Mouse (Mus musculus) lung, embryonic 15.5 days (tissue): ENCODE measurements around the gene Znhit6. TPM values are rescaled to one million over a fixed set of nuclear protein-coding genes. Genes with fewer than 3 reads are reported as not detected.

Source experiments
- ATAC-seq: fragments of 200-750 bp; cut with Nextera tagmentation; 2 replicates; pipeline ENCODE4 v1.8.0; 2017; ENCODE audit warnings: moderate number of reproducible peaks, borderline replicate concordance; ENCODE audit not compliant: low FRiP score, low TSS enrichment; ENCODE audit errors: extremely low read depth
- H3K27ac ChIP-seq: fragments of 300-500 bp; sonication (generic); 2 replicates; pipeline ENCODE4 v1.5.1; 2015; ENCODE audit warnings: moderate library complexity, mild to moderate bottlenecking, inconsistent platforms
- H3K27me3 ChIP-seq: fragments of 300-500 bp; sonication (generic); 2 replicates; pipeline ENCODE4 v1.6.1; 2015; ENCODE audit warnings: inconsistent platforms
- H3K36me3 ChIP-seq: fragments of 300-500 bp; sonication (generic); 2 replicates; pipeline ENCODE4 v1.6.1; 2015; ENCODE audit warnings: inconsistent platforms
- H3K4me1 ChIP-seq: fragments of 300-500 bp; sonication (generic); 2 replicates; pipeline ENCODE4 v1.6.1; 2015; ENCODE audit warnings: inconsistent platforms
- H3K4me2 ChIP-seq: fragments of 300-500 bp; sonication (generic); 2 replicates; pipeline ENCODE4 v1.6.1; 2015; ENCODE audit warnings: inconsistent platforms, mild to moderate bottlenecking, moderate library complexity
- H3K4me3 ChIP-seq: fragments of 300-500 bp; sonication (generic); 2 replicates; pipeline ENCODE4 v1.5.1; 2015; ENCODE audit warnings: mild to moderate bottlenecking, inconsistent platforms
- H3K9ac ChIP-seq: fragments of 300-500 bp; sonication (generic); 2 replicates; pipeline ENCODE4 v1.6.1; 2015; ENCODE audit warnings: inconsistent platforms
- H3K9me3 ChIP-seq: fragments of 300-500 bp; sonication (generic); 2 replicates; pipeline ENCODE4 v1.6.1; 2016; ENCODE audit warnings: inconsistent platforms
- WGBS: fragments of 180-500 bp; shearing (Covaris S2); methylation state at CpG from one replicate; pipeline ENCODE4 v1.1.7; 2015; 5-methylcytosine and 5-hydroxymethylcytosine counted together
- polyA plus RNA-seq: library from polyadenylated mRNA; unstranded; fragments of >200 nt; fragmentation: Nextera tagmentation; extraction: Ambion mirVana; gene quantifications from 2 replicates; pipeline ENCODE4 v1.2.1, GENCODE M21; 2015

Znhit6 gene
- polyA plus RNA-seq, 1 experiment from 2014 or later = 32.1 TPM

DNA sequence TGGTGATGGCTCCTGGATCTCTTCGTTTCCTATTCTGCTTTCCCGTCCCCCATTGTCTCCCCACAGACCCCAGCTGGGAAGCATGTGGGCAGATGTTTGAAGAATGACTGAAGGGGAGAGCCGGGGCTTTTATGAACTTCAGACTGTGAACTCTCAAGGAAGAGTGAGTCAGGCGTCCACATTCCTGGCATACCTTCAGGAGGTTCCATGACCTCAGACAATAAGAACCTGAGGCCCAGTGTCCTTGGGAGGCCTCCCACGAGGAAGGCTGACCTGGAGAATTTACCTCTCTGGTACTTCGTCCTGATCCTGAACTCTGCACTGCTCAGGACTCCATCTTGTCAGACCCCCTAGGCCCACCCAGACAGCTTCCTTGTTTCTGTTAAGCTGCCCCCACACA lies 56.9 kb downstream of the Znhit6 start:
- Histone ChIP-seq H3K9me3 (no peaks in the 10 kb centered on the region), H3K36me3 (no peaks in the 10 kb centered on the region), H3K9ac (no peak overlapping the region), H3K27ac (no peak overlapping the region), H3K4me1 (peaks cover 33% of the 10 kb centered on the region), H3K4me3 (no peak overlapping the region), H3K4me2 (no peak overlapping the region), H3K27me3 (no peaks in the 10 kb centered on the region)
- ATAC-seq = no peak
- 15% methylated on average over 6 of the region's 6 CpGs for WGBS

DNA sequence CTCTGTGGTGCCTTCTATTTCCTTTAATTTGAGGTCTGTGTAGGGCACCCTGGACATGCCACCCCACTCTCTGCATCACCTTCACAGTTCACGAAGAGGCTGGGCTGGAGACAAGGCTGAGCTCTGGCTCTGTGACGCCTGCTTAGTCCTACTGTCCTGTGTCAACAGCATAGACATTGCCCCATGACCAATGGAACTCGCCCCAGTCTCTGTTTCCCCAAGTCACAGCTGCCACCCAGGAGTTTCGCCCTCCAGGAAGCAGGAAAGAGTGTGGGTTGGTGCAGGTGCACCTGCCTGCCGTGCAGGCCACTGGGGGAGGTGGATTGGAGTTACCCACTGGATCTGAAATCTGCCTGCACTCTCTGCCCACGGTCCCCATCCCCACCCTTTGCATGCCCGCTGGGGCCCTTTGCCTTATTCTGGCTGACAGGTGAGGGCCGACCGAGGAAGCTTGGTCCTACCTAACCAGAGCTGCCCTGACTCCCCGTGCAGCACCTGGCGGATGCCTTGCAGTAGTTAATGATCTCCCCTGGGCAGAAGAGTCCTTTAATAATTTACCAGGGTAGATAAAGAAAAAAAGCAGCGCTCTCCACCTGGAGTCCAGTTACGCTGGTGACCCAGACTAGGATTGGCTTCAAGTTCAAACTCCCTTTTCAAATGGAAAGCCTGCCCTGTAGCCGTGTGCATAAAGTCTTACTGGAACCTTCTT lies 58.2 kb downstream of the Znhit6 start:
- Histone ChIP-seq H3K9ac (no peak overlapping the region), H3K4me3 (no peak overlapping the region), H3K27me3 (no peaks in the 10 kb centered on the region), H3K9me3 (no peaks in the 10 kb centered on the region), H3K4me1 (peaks cover 27% of the 10 kb centered on the region), H3K27ac (no peak overlapping the region), H3K36me3 (no peaks in the 10 kb centered on the region), H3K4me2 (no peak overlapping the region)
- ATAC-seq = no peak
- WGBS = 55% methylated on average over 14 of the region's 14 CpGs

DNA sequence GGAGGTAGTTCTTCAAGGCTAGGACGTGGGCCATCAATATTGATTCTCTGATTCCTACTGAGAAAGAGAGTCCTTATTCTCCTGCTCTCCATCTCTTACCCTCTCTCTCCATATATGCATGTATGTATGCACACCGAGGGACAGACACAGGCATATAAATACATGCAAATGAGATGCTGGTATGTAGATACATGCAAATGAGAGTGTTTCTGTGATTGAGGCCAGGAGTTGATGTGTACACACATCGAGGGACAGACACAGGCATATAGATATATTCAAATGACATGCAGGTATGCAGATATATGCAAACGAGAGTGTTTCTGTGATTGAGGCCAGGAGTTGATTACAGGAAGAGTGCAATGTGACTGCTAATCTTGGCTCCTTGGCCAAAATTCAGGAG lies 64.2 kb downstream of the Znhit6 start:
- no peak overlapping the region for H3K4me2 ChIP-seq
- H3K9ac ChIP-seq = no peak overlapping the region
- no peaks in the 10 kb centered on the region for H3K27me3 ChIP-seq
- H3K9me3 ChIP-seq = no peaks in the 10 kb centered on the region
- no peak overlapping the region for H3K4me3 ChIP-seq
- H3K27ac ChIP-seq = no peak overlapping the region
- H3K36me3 ChIP-seq = no peaks in the 10 kb centered on the region
- H3K4me1 ChIP-seq = 0 out of 2 replicates have a peak, but pooled peaks cover 10% of the 10 kb centered on the region
- 82% methylated on average over 4 of the region's 4 CpGs for WGBS
- ATAC-seq = no peak

DNA sequence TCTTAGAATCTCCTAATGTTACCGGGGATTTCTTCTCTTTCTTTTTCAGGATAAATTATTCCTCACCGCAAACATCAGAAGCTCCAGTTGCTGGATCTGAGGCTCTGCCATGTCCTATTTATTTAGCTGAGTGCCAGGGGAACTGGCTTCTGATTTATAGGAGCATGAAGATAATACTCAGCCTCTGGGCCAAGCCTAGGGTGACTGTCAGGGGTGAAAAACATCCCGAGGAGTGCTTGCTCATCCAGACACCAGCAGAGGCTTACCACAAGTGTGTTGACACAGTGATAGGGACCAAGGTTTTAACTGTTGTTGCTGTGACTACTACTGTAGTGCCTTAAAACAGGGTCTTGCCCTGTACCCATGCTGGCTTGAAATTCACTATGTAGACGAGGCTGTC lies 64.6 kb downstream of the Znhit6 start:
- H3K36me3 ChIP-seq = no peaks in the 10 kb centered on the region
- no peak overlapping the region for H3K27ac ChIP-seq
- H3K4me3 ChIP-seq = no peak overlapping the region
- no peaks in the 10 kb centered on the region for H3K9me3 ChIP-seq
- 56% methylated on average over 4 of the region's 4 CpGs for WGBS
- no peaks in the 10 kb centered on the region for H3K27me3 ChIP-seq
- H3K4me2 ChIP-seq = no peak overlapping the region
- H3K4me1 ChIP-seq = 0 out of 2 replicates have a peak, but pooled peaks cover 10% of the 10 kb centered on the region
- no peak for ATAC-seq
- no peak overlapping the region for H3K9ac ChIP-seq

DNA sequence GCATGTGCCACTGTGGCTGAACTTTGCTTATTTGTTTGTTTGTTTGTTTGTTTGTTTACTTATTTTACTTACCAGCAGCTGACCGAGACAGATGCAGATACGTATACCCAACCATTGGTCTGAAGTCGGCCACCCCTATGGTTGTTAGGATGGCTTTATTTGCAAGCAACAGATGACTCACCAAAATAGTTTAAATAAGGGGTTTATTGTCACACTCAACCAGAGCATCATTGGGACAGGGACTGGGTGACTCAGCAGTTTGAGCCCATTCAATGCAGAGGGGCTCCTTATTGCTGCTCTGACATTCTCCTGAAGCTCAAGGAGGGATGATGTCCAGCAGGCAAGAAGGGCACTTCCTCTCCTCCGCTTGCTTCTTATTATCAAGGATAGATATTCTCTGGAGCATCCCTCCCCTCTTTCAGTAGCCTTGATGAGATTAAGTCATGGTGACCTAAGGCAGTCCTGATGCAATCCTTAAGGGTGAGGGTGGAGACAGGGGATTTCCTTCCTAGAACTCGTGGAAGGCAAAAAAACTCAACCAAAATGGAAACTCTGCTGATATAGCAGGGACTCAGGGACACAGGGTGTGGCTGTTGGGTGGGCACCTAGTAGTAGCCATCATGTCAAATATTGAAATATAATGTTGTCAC lies 65.2 kb downstream of the Znhit6 start:
- 71% methylated on average over 5 of the region's 5 CpGs for whole genome bisulfite sequencing
- Histone ChIP-seq H3K27ac (no peak overlapping the region), H3K4me3 (no peak overlapping the region), H3K4me2 (no peak overlapping the region), H3K4me1 (0 out of 2 replicates have a peak, but pooled peaks cover 10% of the 10 kb centered on the region), H3K36me3 (no peaks in the 10 kb centered on the region), H3K27me3 (no peaks in the 10 kb centered on the region), H3K9ac (no peak overlapping the region), H3K9me3 (no peaks in the 10 kb centered on the region)
- no peak for ATAC-seq

DNA sequence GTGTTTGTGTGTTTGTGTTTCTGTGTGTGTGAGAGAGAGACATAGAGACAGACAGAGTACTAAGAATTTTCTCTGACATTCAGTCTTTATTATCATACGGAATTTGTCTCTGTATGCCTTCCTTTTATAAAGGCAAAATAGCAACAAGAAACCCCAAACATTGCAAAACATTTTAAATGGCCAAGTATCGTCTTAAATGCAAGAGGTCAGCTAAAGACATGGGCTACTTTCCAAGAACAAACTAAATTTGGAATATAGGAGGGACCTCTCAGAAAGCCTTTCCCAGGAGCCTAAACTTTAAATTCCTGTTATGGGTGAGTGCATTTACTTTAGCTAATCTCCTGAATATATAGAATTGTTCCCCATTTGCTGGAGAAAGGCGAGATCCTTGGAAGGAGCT lies 65.9 kb downstream of the Znhit6 start:
- H3K4me3 ChIP-seq = no peak overlapping the region
- no peak overlapping the region for H3K9ac ChIP-seq
- H3K4me1 ChIP-seq = 0 out of 2 replicates have a peak, but pooled peaks cover 10% of the 10 kb centered on the region
- no peaks in the 10 kb centered on the region for H3K36me3 ChIP-seq
- no peak for ATAC-seq
- WGBS = 39% methylated on average over 3 of the region's 3 CpGs
- H3K27me3 ChIP-seq = no peaks in the 10 kb centered on the region
- H3K4me2 ChIP-seq = no peak overlapping the region
- H3K9me3 ChIP-seq = no peaks in the 10 kb centered on the region
- H3K27ac ChIP-seq = no peak overlapping the region

DNA sequence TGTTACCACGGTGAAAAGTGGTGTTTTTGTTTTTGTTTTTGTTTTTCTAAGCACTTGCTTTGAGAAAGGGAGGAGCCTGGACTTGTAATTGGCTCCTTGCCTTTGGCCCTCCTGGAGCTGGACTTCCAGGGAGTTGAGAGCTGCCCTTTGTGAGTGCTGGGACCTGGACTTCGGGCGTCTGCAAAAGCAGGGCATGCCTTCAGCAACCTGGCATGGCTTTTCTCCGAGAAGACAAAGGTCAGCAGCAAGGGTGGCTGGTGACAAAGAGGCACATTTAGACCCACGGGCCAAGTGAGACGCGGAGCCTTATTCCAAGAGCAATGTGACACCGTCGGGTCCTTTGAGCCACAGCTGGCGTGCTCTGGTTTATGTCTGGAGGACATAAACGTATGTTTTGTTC lies 66.9 kb downstream of the Znhit6 start:
- ATAC-seq = no peak
- 66% methylated on average over 11 of the region's 11 CpGs for WGBS
- H3K27me3 ChIP-seq = no peaks in the 10 kb centered on the region
- peaks cover 7% of the 10 kb centered on the region; the same call in 1 of the 2 replicates for H3K36me3 ChIP-seq
- H3K4me2 ChIP-seq = no peak overlapping the region
- no peak overlapping the region for H3K27ac ChIP-seq
- peaks cover 18% of the 10 kb centered on the region; the same call in 1 of the 2 replicates for H3K4me1 ChIP-seq
- H3K9me3 ChIP-seq = no peaks in the 10 kb centered on the region
- H3K4me3 ChIP-seq = no peak overlapping the region
- no peak overlapping the region for H3K9ac ChIP-seq

DNA sequence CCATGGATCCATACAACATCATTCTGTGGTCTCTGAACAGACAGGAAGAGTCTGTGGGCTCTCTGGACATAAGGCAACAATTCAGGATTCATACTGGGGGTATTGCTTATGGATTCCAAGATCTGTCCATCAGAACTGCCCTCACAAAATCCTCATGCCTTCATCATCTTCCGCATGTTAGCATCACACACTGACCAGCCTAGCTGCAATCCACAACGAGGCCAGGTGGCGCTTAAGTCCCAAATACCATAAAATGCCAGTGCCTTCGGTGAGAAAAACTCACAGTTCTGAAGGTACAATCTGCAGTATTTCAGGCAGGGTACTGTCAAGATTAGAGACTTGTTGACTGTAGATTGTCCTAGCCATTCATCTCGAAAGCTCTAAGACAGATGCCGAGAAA lies 69.5 kb downstream of the Znhit6 start:
- H3K27ac ChIP-seq = no peak overlapping the region
- H3K4me2 ChIP-seq = no peak overlapping the region
- H3K36me3 ChIP-seq = peaks cover 7% of the 10 kb centered on the region; the same call in 1 of the 2 replicates
- H3K9me3 ChIP-seq = no peaks in the 10 kb centered on the region
- peaks cover 29% of the 10 kb centered on the region for H3K4me1 ChIP-seq
- no peak for ATAC-seq
- H3K4me3 ChIP-seq = no peak overlapping the region
- H3K9ac ChIP-seq = no peak overlapping the region
- H3K27me3 ChIP-seq = no peaks in the 10 kb centered on the region
- WGBS = 76% methylated on average over 6 of the region's 6 CpGs

DNA sequence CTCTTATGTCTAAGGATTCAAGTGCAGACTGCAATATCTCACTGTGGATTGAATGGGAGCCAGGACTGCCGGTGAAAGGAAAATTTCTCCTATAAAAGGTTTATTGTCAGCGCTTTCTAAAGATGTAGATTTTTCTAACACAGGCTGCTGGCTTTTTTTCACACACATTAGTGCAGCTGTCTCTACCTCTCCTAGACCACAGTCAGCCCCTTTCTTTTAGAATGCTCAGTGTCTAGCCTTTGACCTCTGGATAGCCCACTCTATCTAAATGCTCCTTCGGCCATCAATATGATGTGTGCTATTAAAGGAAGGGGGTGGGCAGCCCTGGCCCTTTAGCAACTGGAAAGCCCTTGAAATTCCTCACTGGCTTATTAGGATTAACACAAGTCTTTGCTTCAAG lies 70.0 kb downstream of the Znhit6 start:
- no peaks in the 10 kb centered on the region for H3K27me3 ChIP-seq
- H3K9ac ChIP-seq = no peak overlapping the region
- H3K4me3 ChIP-seq = no peak overlapping the region
- peaks cover 7% of the 10 kb centered on the region; the same call in 1 of the 2 replicates for H3K36me3 ChIP-seq
- H3K4me1 ChIP-seq = peaks cover 35% of the 10 kb centered on the region
- no peak for ATAC-seq
- no peak overlapping the region for H3K4me2 ChIP-seq
- H3K27ac ChIP-seq = no peak overlapping the region
- WGBS = 41% methylated on average over 3 of the region's 3 CpGs
- no peaks in the 10 kb centered on the region for H3K9me3 ChIP-seq

DNA sequence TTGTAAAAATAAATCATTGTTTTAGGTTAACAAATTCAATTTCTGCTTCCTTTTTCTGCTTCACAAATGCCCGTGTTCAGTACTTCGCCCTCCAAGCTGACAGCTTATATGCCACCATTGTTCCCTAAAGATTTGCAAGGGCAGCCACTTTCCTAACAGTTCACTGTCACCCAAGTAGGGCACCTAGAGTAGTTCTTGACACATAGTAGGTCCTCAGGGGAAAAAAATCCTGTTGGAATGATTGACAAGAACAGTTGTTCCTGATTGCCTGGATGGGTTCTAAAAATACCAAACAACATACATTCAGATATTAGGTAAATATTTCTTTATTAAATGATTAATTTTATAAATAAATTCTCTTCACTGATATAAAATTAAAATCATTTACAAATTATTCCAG lies 70.7 kb downstream of the Znhit6 start:
- Histone ChIP-seq H3K9me3 (no peaks in the 10 kb centered on the region), H3K4me2 (no peak overlapping the region), H3K27me3 (no peaks in the 10 kb centered on the region), H3K36me3 (peaks cover 7% of the 10 kb centered on the region; the same call in 1 of the 2 replicates), H3K9ac (no peak overlapping the region), H3K27ac (no peak overlapping the region), H3K4me1 (peaks cover 42% of the 10 kb centered on the region), H3K4me3 (no peak overlapping the region)
- WGBS = 79% methylated on average over 2 of the region's 2 CpGs
- no peak for ATAC-seq

DNA sequence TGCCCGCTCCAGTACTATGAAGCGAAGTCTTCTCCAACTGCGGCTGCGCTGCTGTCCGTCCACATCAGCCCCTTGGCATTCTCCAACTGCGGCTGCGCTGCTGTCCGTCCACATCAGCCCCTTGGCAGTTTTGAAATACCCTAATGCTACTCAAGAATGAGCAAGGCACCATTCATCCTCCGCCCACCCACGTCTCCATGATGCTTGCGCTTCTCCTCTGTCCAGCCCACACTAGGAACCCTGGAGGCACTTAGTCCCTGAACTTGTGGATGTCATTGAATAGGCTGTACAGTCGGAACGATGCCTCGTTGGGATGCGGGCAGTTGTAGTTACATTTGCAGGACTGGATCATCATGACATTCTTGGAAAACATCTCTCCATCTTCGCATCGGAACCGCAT lies 71.4 kb downstream of the Znhit6 start:
- H3K4me2 ChIP-seq = peak overlapping the region; percentile 85; the same call in 1 of the 2 replicates
- H3K27me3 ChIP-seq = no peaks in the 10 kb centered on the region
- ATAC-seq = no peak
- H3K27ac ChIP-seq = no peak overlapping the region
- WGBS = 91% methylated on average over 18 of the region's 18 CpGs
- peaks cover 7% of the 10 kb centered on the region; the same call in 1 of the 2 replicates for H3K36me3 ChIP-seq
- H3K4me1 ChIP-seq = peaks cover 44% of the 10 kb centered on the region
- no peak overlapping the region for H3K9ac ChIP-seq
- no peaks in the 10 kb centered on the region for H3K9me3 ChIP-seq
- H3K4me3 ChIP-seq = no peak overlapping the region
